Mouse (Mus musculus) megakaryocyte-erythroid progenitor cell, adult 5-6 weeks (primary cell): ENCODE measurements at regions not wholly inside any gene's neighbourhood (a gene's known extent, or its start where the extent isn't known, plus 50 kb on each side); places are given as distances from the start of the nearest gene placed in this dataset.

Experiments
- ATAC-seq: replicated peaks from 2 replicates; pipeline ENCODE4 v1.8.0; 2016; ENCODE audit warnings: mild to moderate bottlenecking, inconsistent platforms; ENCODE audit not compliant: severe bottlenecking, poor library complexity, low FRiP score, low TSS enrichment

- no peak for ATAC-seq
These were observed 56.4 kb upstream of the Slc22a12 start for GRCm38 (mm10) chr19:6599281-6599680.

GRCm38 (mm10) chr19:6598186-6598585, 55.4 kb upstream of the Slc22a12 start:
- ATAC-seq = no peak

GRCm38 (mm10) chr19:6595801-6596200, 53.0 kb upstream of the Slc22a12 start:
- ATAC-seq = no peak
